Mouse (Mus musculus) heart, embryonic 13.5 days (tissue): Measurements from ENCODE around the gene Inha. TPM values are rescaled to one million over a fixed set of nuclear protein-coding genes. Genes with fewer than 3 reads are reported as not detected.

ENCODE experiments used
- polyA plus RNA-seq: library from polyadenylated mRNA; unstranded; fragments of >200 nt; fragmentation: Nextera tagmentation; extraction: Ambion mirVana; gene quantifications from 2 replicates; pipeline ENCODE4 v1.2.1, GENCODE M21; 2015

Gene Inha
- polyA plus RNA-seq, 1 experiment from 2014 or later = 6.0 TPM

Other genes starting within 250 kb of the Inha start
- gene Ptprn, start 242.6 kb upstream of the Inha start, polyA plus RNA-seq = 0.40 and 0.87 TPM in 2 replicates
- gene Resp18, start 228.7 kb upstream of the Inha start, polyA plus RNA-seq = 0.75 TPM in 1 of 2 replicates, not detected in the other
- gene Dnpep, start 189.1 kb upstream of the Inha start, polyA plus RNA-seq = 115 and 121 TPM in 2 replicates
- 393 and 426 TPM in 2 replicates for gene Des, start 146.7 kb upstream of the Inha start, polyA plus RNA-seq
- gene Speg, start 131.8 kb upstream of the Inha start, polyA plus RNA-seq = 55.1 and 58.8 TPM in 2 replicates
- gene Gmppa, start 71.1 kb upstream of the Inha start, polyA plus RNA-seq = 70.7 and 73.7 TPM in 2 replicates
- gene Asic4, start 56.6 kb upstream of the Inha start, polyA plus RNA-seq = 0.28 and 0.31 TPM in 2 replicates
- gene Chpf, start 27.8 kb upstream of the Inha start, polyA plus RNA-seq = 26.0 and 28.6 TPM in 2 replicates
- gene Tmem198, start 27.5 kb upstream of the Inha start, polyA plus RNA-seq = 0.43 and 0.49 TPM in 2 replicates
- 91.0 and 93.0 TPM in 2 replicates for gene Obsl1, start 625 bp upstream of the Inha start, polyA plus RNA-seq
- gene Stk11ip, start 14.5 kb downstream of the Inha start, polyA plus RNA-seq = 11.3 and 12.6 TPM in 2 replicates
- gene Slc4a3, start 39.2 kb downstream of the Inha start, polyA plus RNA-seq = 25.3 and 25.4 TPM in 2 replicates